Mouse (Mus musculus) MEL (cell line): ENCODE data around the gene Pdia6.

Source experiments
- CHD2 ChIP-seq: IDR thresholded peaks from 2 replicates; pipeline ENCODE4 v1.6.1; 2011; ENCODE audit warnings: low read length, improper control_type of control experiment
- CTCF ChIP-seq, 3 experiments: IDR thresholded peaks in 2 of 3; conservative IDR thresholded peaks in 1 of 3; 2 replicates each; pipeline ENCODE4 v1.5.1; 2011 to 2012; ENCODE audit warnings: low read length in 3 of 3, low read depth in 2 of 3, mild to moderate bottlenecking in 2 of 3, improper control_type of control experiment in 1 of 3, inconsistent platforms in 1 of 3, mixed read lengths in 1 of 3, moderate library complexity in 1 of 3; ENCODE audit not compliant: control insufficient read depth in 1 of 3, insufficient read depth in 1 of 3, poor library complexity in 1 of 3, severe bottlenecking in 1 of 3
- MAX ChIP-seq: IDR thresholded peaks from 2 replicates; pipeline ENCODE4 v1.6.1; 2011; ENCODE audit warnings: low read length, improper control_type of control experiment
- MXI1 ChIP-seq: IDR thresholded peaks from 2 replicates; pipeline ENCODE4 v1.6.1; 2011; ENCODE audit warnings: mild to moderate bottlenecking, low read depth, low read length, improper control_type of control experiment
- POLR2A ChIP-seq, 2 experiments: IDR thresholded peaks; 2 replicates each; pipeline ENCODE4 v1.6.1; 2011 to 2012; ENCODE audit warnings: low read length in 2 of 2, mild to moderate bottlenecking in 2 of 2, control low read depth in 1 of 2, improper control_type of control experiment in 1 of 2, low read depth in 1 of 2, moderate library complexity in 1 of 2; ENCODE audit not compliant: control insufficient read depth in 1 of 2, insufficient read depth in 1 of 2, poor library complexity in 1 of 2
- TBP ChIP-seq: IDR thresholded peaks from 2 replicates; pipeline ENCODE4 v1.8.0; 2011; ENCODE audit warnings: low read depth, low read length, improper control_type of control experiment

DNA sequence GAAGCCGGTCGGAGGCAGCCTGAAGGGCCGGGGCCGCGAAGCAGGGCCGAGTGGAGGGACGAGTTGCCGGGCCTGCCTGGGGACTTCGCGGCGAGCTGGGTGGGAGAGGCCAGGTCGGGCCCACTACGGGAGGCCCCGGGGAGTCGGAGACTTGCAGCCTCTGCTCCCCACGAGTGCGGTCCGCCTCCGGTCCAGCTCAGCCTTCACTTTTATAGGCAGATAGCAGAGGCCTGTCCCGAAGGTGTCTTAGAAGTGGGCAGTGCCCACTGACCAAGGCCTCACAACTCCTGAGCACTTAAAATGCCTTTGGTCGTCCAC, 287 bp downstream of the Pdia6 start:
- TF ChIP-seq MXI1 (peak; percentile 44), MAX (peak; percentile 40; the same call in 1 of the 2 replicates), CTCF (IDR thresholded peaks at IDR 0.05 in 2 of 3, conservative IDR thresholded peaks at IDR 0.05 in 1 of 3; ENCODE audit: control insufficient read depth in 1 of 3, insufficient read depth in 1 of 3, low read depth in 2 of 3, low read length in 3 of 3, poor library complexity in 1 of 3, severe bottlenecking in 1 of 3) (no peak), CHD2 (no peak), TBP (no peak), POLR2A (IDR thresholded peaks at IDR 0.05; ENCODE audit: control insufficient read depth in 1 of 2, insufficient read depth in 1 of 2, low read depth in 1 of 2, low read length in 2 of 2, poor library complexity in 1 of 2) (no peak)
